Mouse (Mus musculus): ENCODE data around the gene Zranb1. TPM values are rescaled to one million over a fixed set of nuclear protein-coding genes. Genes with fewer than 3 reads are reported as not detected.

The Zranb1 gene
- polyA plus RNA-seq, 1 experiment: 5.4 TPM

DNA sequence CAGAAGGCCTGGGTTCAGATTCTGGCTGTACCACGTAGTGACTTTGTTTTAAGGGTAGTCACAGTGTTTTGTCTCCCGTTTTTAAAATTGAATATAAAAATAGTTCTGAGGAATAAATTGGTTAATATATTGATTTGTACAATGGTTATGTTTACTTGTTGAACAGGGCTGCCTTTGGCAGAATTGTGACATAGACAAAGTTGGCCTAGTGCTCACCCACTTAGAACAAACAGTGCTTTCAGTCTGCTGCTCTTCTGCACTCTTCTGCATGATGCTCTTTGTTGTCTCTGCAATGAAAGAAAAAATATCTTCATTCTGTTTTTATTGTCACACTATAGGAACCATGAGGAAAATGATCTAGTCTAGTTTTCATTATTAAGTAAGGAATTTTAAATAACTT, 8.2 kb downstream of the Zranb1 start:
- Histone ChIP-seq H3ac (ENCODE audit: control insufficient read depth, insufficient read length, low read depth) (no peak overlapping the region), H3K36me3 (ENCODE audit: control insufficient read depth, insufficient read depth) (no peaks in the 10 kb centered on the region)

DNA sequence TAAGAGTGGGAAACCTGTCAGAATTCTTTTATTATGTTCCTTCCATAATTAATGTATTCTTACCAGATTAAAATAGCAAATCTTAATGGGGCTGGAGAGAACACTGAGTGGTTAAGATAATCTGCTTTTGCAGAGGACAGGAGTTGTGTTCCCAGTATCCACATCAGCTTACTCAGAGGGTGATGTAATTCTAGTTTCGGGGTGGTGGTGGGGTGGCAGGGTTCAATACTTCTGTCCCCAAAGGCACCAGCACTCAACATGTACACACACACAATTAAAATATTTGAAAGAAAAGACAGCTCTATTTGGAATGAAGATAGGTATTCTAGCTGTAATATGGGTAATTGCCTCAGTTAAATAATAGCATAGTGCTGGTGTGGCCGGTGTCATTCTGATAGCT, 9.6 kb downstream of the Zranb1 start:
- H3K4me3 ChIP-seq (ENCODE audit: insufficient read depth, poor library complexity, severe bottlenecking): no peak overlapping the region
- H3K27me3 ChIP-seq (ENCODE audit: control insufficient read depth, insufficient read depth, insufficient read length): no peaks in the 10 kb centered on the region
- TF ChIP-seq MYOD1 (IDR thresholded peaks at IDR 0.05; ENCODE audit: control insufficient read depth, insufficient read length, low read depth): no peak
- no peak for TF ChIP-seq CTCF (IDR thresholded peaks at IDR 0.05; ENCODE audit: control insufficient read depth, insufficient read depth, insufficient read length)
- TF ChIP-seq MYOG (IDR thresholded peaks at IDR 0.05; ENCODE audit: control insufficient read depth, extremely low read depth, insufficient read length): no peak
- no peak for TF ChIP-seq USF1 (IDR thresholded peaks at IDR 0.05; ENCODE audit: low read depth)
- H3K79me2 ChIP-seq (ENCODE audit: control insufficient read depth, insufficient read depth): peaks cover 100% of the 10 kb centered on the region
- peaks cover 78% of the 10 kb centered on the region for H3K79me3 ChIP-seq (ENCODE audit: low read depth)
- H3ac ChIP-seq (ENCODE audit: control insufficient read depth, insufficient read length, low read depth): no peak overlapping the region
- no peaks in the 10 kb centered on the region for H3K36me3 ChIP-seq (ENCODE audit: control insufficient read depth, insufficient read depth)

More for the DNA sequence above, 8.2 kb downstream of the Zranb1 start:
- Histone ChIP-seq H3K4me3 (ENCODE audit: insufficient read depth, poor library complexity, severe bottlenecking) (no peak overlapping the region), H3K27me3 (ENCODE audit: control insufficient read depth, insufficient read depth, insufficient read length) (no peaks in the 10 kb centered on the region), H3K79me3 (ENCODE audit: low read depth) (peaks cover 87% of the 10 kb centered on the region), H3K79me2 (ENCODE audit: control insufficient read depth, insufficient read depth) (peaks cover 100% of the 10 kb centered on the region)
- no peak for TF ChIP-seq MYOD1 (IDR thresholded peaks at IDR 0.05; ENCODE audit: control insufficient read depth, insufficient read length, low read depth)
- no peak for TF ChIP-seq USF1 (IDR thresholded peaks at IDR 0.05; ENCODE audit: low read depth)
- no peak for TF ChIP-seq MYOG (IDR thresholded peaks at IDR 0.05; ENCODE audit: control insufficient read depth, extremely low read depth, insufficient read length)
- TF ChIP-seq FOSL1 (IDR thresholded peaks at IDR 0.05; ENCODE audit: insufficient read depth, low read length, poor library complexity, severe bottlenecking): no peak
- TF ChIP-seq MAX (IDR thresholded peaks at IDR 0.05): no peak
- TF ChIP-seq CTCF (IDR thresholded peaks at IDR 0.05; ENCODE audit: control insufficient read depth, insufficient read depth, insufficient read length): no peak
- no peak for TF ChIP-seq CEBPB (IDR thresholded peaks at IDR 0.05; ENCODE audit: low read depth)

DNA sequence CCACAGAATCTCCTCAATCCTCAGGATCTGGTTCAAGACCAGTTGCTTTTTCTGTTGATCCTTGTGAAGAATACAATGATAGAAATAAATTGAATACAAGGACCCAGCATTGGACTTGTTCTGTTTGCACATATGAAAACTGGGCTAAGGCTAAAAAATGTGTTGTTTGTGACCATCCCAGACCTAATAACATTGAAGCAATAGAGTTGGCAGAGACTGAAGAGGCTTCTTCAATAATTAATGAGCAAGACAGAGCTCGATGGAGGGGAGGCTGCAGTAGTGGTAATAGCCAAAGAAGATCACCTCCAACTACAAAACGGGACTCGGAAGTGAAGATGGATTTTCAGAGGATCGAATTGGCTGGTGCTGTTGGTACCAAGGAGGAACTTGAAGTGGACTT, 19.0 kb downstream of the Zranb1 start:
- no peak overlapping the region for H3K4me3 ChIP-seq (ENCODE audit: insufficient read depth, poor library complexity, severe bottlenecking)
- H3K36me3 ChIP-seq (ENCODE audit: control insufficient read depth, insufficient read depth): no peaks in the 10 kb centered on the region
- no peak overlapping the region for H3ac ChIP-seq (ENCODE audit: control insufficient read depth, insufficient read length, low read depth)
- peaks cover 58% of the 10 kb centered on the region for H3K79me3 ChIP-seq (ENCODE audit: low read depth)
- H3K27me3 ChIP-seq (ENCODE audit: control insufficient read depth, insufficient read depth, insufficient read length): no peaks in the 10 kb centered on the region
- TF ChIP-seq MYOD1 (IDR thresholded peaks at IDR 0.05; ENCODE audit: control insufficient read depth, insufficient read length, low read depth) (no peak), CEBPB (IDR thresholded peaks at IDR 0.05; ENCODE audit: low read depth) (no peak), FOSL1 (IDR thresholded peaks at IDR 0.05; ENCODE audit: insufficient read depth, low read length, poor library complexity, severe bottlenecking) (no peak), MYOG (IDR thresholded peaks at IDR 0.05; ENCODE audit: control insufficient read depth, extremely low read depth, insufficient read length) (no peak), MAX (IDR thresholded peaks at IDR 0.05) (no peak), USF1 (IDR thresholded peaks at IDR 0.05; ENCODE audit: low read depth) (no peak)
- peaks cover 96% of the 10 kb centered on the region for H3K79me2 ChIP-seq (ENCODE audit: control insufficient read depth, insufficient read depth)

DNA sequence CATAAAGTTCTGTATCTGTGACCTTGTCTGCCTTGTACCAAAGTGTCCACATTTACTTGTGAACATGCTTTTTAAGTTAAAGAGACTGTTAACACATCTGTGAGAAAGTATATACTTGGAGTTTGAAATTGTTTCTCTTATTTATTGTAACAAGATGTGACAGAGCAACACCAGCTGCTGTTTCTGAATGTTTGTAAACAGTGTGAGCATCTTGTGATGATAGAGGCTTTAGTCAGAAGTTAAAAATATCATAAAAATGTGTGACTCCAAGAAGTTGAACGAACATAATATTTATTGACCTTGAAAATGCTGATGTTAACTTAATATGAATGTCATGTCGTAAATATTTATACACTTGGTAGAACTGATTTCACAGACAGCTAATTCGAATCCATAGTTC, 19.7 kb downstream of the Zranb1 start:
- Histone ChIP-seq H3K4me3 (ENCODE audit: insufficient read depth, poor library complexity, severe bottlenecking) (no peak overlapping the region), H3K27me3 (ENCODE audit: control insufficient read depth, insufficient read depth, insufficient read length) (no peaks in the 10 kb centered on the region), H3K79me2 (ENCODE audit: control insufficient read depth, insufficient read depth) (peaks cover 96% of the 10 kb centered on the region), H3K36me3 (ENCODE audit: control insufficient read depth, insufficient read depth) (no peaks in the 10 kb centered on the region), H3K79me3 (ENCODE audit: low read depth) (peaks cover 61% of the 10 kb centered on the region), H3ac (ENCODE audit: control insufficient read depth, insufficient read length, low read depth) (no peak overlapping the region)
- TF ChIP-seq CTCF (IDR thresholded peaks at IDR 0.05; ENCODE audit: control insufficient read depth, insufficient read depth, insufficient read length): no peak
- TF ChIP-seq USF1 (IDR thresholded peaks at IDR 0.05; ENCODE audit: low read depth): no peak
- no peak for TF ChIP-seq MYOD1 (IDR thresholded peaks at IDR 0.05; ENCODE audit: control insufficient read depth, insufficient read length, low read depth)
- no peak for TF ChIP-seq CEBPB (IDR thresholded peaks at IDR 0.05; ENCODE audit: low read depth)
- no peak for TF ChIP-seq MAX (IDR thresholded peaks at IDR 0.05)
- no peak for TF ChIP-seq MYOG (IDR thresholded peaks at IDR 0.05; ENCODE audit: control insufficient read depth, extremely low read depth, insufficient read length)
- TF ChIP-seq FOSL1 (IDR thresholded peaks at IDR 0.05; ENCODE audit: insufficient read depth, low read length, poor library complexity, severe bottlenecking): no peak

DNA sequence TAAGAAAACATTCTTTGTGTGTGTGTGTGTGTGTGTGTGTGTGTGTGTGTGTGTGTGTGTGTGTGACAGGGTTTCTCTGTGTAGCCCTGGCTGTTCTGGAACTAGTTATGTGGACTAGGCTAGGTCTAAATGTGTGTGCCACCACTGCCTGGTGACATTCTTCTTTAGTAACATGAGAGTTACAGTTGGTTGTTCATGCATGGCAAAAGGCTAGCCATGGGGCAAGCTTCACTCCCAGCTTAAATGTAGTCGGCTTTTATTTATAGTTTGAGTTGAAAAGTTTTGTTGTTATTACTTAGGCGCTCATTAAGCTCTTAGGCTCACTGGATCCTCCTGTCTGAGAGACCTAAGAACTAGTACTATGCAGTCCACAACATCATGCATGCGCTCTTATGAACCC, 33.5 kb downstream of the Zranb1 start:
- peaks cover 9% of the 10 kb centered on the region for H3K79me3 ChIP-seq (ENCODE audit: low read depth)
- H3K79me2 ChIP-seq (ENCODE audit: control insufficient read depth, insufficient read depth): peaks cover 39% of the 10 kb centered on the region
- H3ac ChIP-seq (ENCODE audit: control insufficient read depth, insufficient read length, low read depth): no peak overlapping the region
- TF ChIP-seq CEBPB (IDR thresholded peaks at IDR 0.05; ENCODE audit: low read depth) (no peak), USF1 (IDR thresholded peaks at IDR 0.05; ENCODE audit: low read depth) (no peak), MYOD1 (IDR thresholded peaks at IDR 0.05; ENCODE audit: control insufficient read depth, insufficient read length, low read depth) (no peak), CTCF (IDR thresholded peaks at IDR 0.05; ENCODE audit: control insufficient read depth, insufficient read depth, insufficient read length) (no peak), FOSL1 (IDR thresholded peaks at IDR 0.05; ENCODE audit: insufficient read depth, low read length, poor library complexity, severe bottlenecking) (no peak), MYOG (IDR thresholded peaks at IDR 0.05; ENCODE audit: control insufficient read depth, extremely low read depth, insufficient read length) (no peak), MAX (IDR thresholded peaks at IDR 0.05) (no peak)
- H3K4me3 ChIP-seq (ENCODE audit: insufficient read depth, poor library complexity, severe bottlenecking): no peak overlapping the region
- peaks cover 7% of the 10 kb centered on the region for H3K36me3 ChIP-seq (ENCODE audit: control insufficient read depth, insufficient read depth)
- H3K27me3 ChIP-seq (ENCODE audit: control insufficient read depth, insufficient read depth, insufficient read length): no peaks in the 10 kb centered on the region

DNA sequence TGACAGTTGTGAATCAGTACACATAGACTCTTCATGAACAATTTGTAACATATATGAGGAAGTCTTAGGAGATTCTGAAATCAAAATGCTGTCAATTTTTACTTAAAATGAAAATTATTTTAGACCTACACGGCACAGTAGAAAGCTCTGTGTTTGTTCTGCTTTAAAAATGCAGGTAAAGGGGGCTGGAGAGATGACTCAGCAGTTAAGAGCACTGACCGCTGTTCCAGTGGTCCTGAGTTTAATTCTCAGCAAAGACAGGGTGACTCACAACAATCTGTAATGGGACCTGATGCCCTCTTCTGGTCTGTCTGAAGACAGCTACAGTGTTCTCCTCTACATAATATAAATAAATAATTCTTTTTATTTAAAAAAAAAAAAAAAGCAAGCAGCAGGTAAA, 34.8 kb downstream of the Zranb1 start:
- TF ChIP-seq CEBPB (IDR thresholded peaks at IDR 0.05; ENCODE audit: low read depth): no peak
- no peak for TF ChIP-seq FOSL1 (IDR thresholded peaks at IDR 0.05; ENCODE audit: insufficient read depth, low read length, poor library complexity, severe bottlenecking)
- TF ChIP-seq MYOG (IDR thresholded peaks at IDR 0.05; ENCODE audit: control insufficient read depth, extremely low read depth, insufficient read length): no peak
- TF ChIP-seq MYOD1 (IDR thresholded peaks at IDR 0.05; ENCODE audit: control insufficient read depth, insufficient read length, low read depth): no peak
- TF ChIP-seq MAX (IDR thresholded peaks at IDR 0.05): no peak
- no peak for TF ChIP-seq CTCF (IDR thresholded peaks at IDR 0.05; ENCODE audit: control insufficient read depth, insufficient read depth, insufficient read length)
- TF ChIP-seq USF1 (IDR thresholded peaks at IDR 0.05; ENCODE audit: low read depth): no peak
- Histone ChIP-seq H3K27me3 (ENCODE audit: control insufficient read depth, insufficient read depth, insufficient read length) (no peaks in the 10 kb centered on the region), H3K79me3 (ENCODE audit: low read depth) (peaks cover 6% of the 10 kb centered on the region), H3ac (ENCODE audit: control insufficient read depth, insufficient read length, low read depth) (no peak overlapping the region), H3K36me3 (ENCODE audit: control insufficient read depth, insufficient read depth) (peaks cover 7% of the 10 kb centered on the region), H3K4me3 (ENCODE audit: insufficient read depth, poor library complexity, severe bottlenecking) (no peak overlapping the region), H3K79me2 (ENCODE audit: control insufficient read depth, insufficient read depth) (peaks cover 29% of the 10 kb centered on the region)
